Mouse (Mus musculus) stomach, postnatal 0 days (tissue): Measurements from ENCODE around the gene Olfr638.

Experiments
- CTCF ChIP-seq: IDR thresholded peaks from 2 replicates; pipeline ENCODE4 v1.5.1; 2016; ENCODE audit warnings: antibody characterized with exemption, low read depth, mild to moderate bottlenecking, moderate library complexity
- EP300 ChIP-seq: optimal IDR thresholded peaks from 2 replicates; pipeline ENCODE3; 2016; ENCODE audit warnings: antibody characterized with exemption

GRCm38 (mm10) chr7:104025473-104025872 lies 26.9 kb downstream of the Olfr638 start, which contains the start of gene Olfr640:
- TF ChIP-seq CTCF (no peak), EP300 (no peak)
